Mouse (Mus musculus) MEL (cell line): Measurements from ENCODE around the gene Atp5e. TPM values are rescaled to one million over a fixed set of nuclear protein-coding genes. Genes with fewer than 3 reads are reported as not detected.

ENCODE experiments used
- DNase-seq: peaks from one replicate; pipeline ENCODE4 v3.0.0; 2011; ENCODE audit warnings: low read depth, low spot score
- H3K27ac ChIP-seq: 2 replicates; pipeline ENCODE4 v1.5.1; 2012; ENCODE audit warnings: low read depth, mild to moderate bottlenecking, control low read depth, low read length, moderate library complexity; ENCODE audit not compliant: control insufficient read depth
- H3K27me3 ChIP-seq, 2 experiments: fragments of 150-350 bp in 1 of 2; sonication (generic) in 1 of 2; 2 replicates each; pipeline ENCODE4 v1.6.1; 2012; ENCODE audit warnings: low read length in 2 of 2, mild to moderate bottlenecking in 2 of 2, improper control_type of control experiment in 1 of 2, moderate library complexity in 1 of 2; ENCODE audit not compliant: insufficient read depth in 2 of 2, control insufficient read depth in 1 of 2
- H3K36me3 ChIP-seq, 2 experiments: 2 replicates each; pipeline ENCODE4 v1.6.1; 2012 to 2014; ENCODE audit warnings: low read length in 2 of 2, improper control_type of control experiment in 1 of 2, inconsistent platforms in 1 of 2, mild to moderate bottlenecking in 1 of 2; ENCODE audit not compliant: insufficient read depth in 2 of 2, control insufficient read depth in 1 of 2
- H3K4me1 ChIP-seq, 2 experiments: fragments of 150-350 bp in 1 of 2; sonication (generic) in 1 of 2; 2 replicates each; pipeline ENCODE4 v1.6.1; 2012; ENCODE audit warnings: low read length in 2 of 2, improper control_type of control experiment in 1 of 2, mild to moderate bottlenecking in 1 of 2; ENCODE audit not compliant: insufficient read depth in 2 of 2, control insufficient read depth in 1 of 2
- H3K4me3 ChIP-seq, 2 experiments: fragments of 150-350 bp in 1 of 2; sonication (generic) in 1 of 2; 2 replicates each; pipeline ENCODE4 v1.5.1; 2012; ENCODE audit warnings: low read depth in 2 of 2, low read length in 2 of 2, mild to moderate bottlenecking in 2 of 2, moderate library complexity in 2 of 2, control low read depth in 1 of 2, improper control_type of control experiment in 1 of 2; ENCODE audit not compliant: control insufficient read depth in 1 of 2, insufficient read depth in 1 of 2
- H3K79me2 ChIP-seq: 2 replicates; pipeline ENCODE4 v1.6.1; 2012; ENCODE audit warnings: mild to moderate bottlenecking, low read length, moderate library complexity; ENCODE audit not compliant: control insufficient read depth, poor library complexity, insufficient read depth
- H3K9ac ChIP-seq: 2 replicates; pipeline ENCODE4 v1.6.1; 2012; ENCODE audit warnings: low read depth, mild to moderate bottlenecking, control low read depth, low read length, moderate library complexity; ENCODE audit not compliant: control insufficient read depth, poor library complexity, severe bottlenecking
- H3K9me3 ChIP-seq: fragments of 150-350 bp; sonication (generic); replicated peaks from 2 replicates; pipeline ENCODE4 v1.6.1; 2012; ENCODE audit warnings: mild to moderate bottlenecking, low read length, improper control_type of control experiment, moderate library complexity; ENCODE audit not compliant: insufficient read depth
- BHLHE40 ChIP-seq: IDR thresholded peaks from 2 replicates; pipeline ENCODE4 v1.6.1; 2012; ENCODE audit warnings: low read depth, mild to moderate bottlenecking, inconsistent platforms, low read length, improper control_type of control experiment, borderline replicate concordance
- ELF1 ChIP-seq: IDR thresholded peaks from 2 replicates; pipeline ENCODE4 v1.6.1; 2014; ENCODE audit warnings: low read depth, mild to moderate bottlenecking, inconsistent platforms, low read length, improper control_type of control experiment, moderate library complexity
- ETS1 ChIP-seq: IDR thresholded peaks from 2 replicates; pipeline ENCODE4 v1.6.1; 2012; ENCODE audit warnings: low read depth, mild to moderate bottlenecking, inconsistent platforms, low read length, improper control_type of control experiment, moderate library complexity
- GABPA ChIP-seq: IDR thresholded peaks from 2 replicates; pipeline ENCODE4 v1.6.1; 2012; ENCODE audit warnings: low read depth, mild to moderate bottlenecking, inconsistent platforms, low read length, improper control_type of control experiment, moderate library complexity
- GATA1 ChIP-seq: IDR thresholded peaks from 2 replicates; pipeline ENCODE4 v1.6.1; 2011; ENCODE audit warnings: low read depth, low read length, improper control_type of control experiment
- HCFC1 ChIP-seq: IDR thresholded peaks from 2 replicates; pipeline ENCODE4 v1.6.1; 2012; ENCODE audit warnings: low read depth, mild to moderate bottlenecking, inconsistent platforms, low read length, improper control_type of control experiment, moderate library complexity
- JUND ChIP-seq: IDR thresholded peaks from 2 replicates; pipeline ENCODE4 v1.6.1; 2011; ENCODE audit warnings: low read depth, mild to moderate bottlenecking, improper control_type of control experiment, low read length
- MAFK ChIP-seq: IDR thresholded peaks from 2 replicates; pipeline ENCODE4 v1.6.1; 2011; ENCODE audit warnings: low read depth, mild to moderate bottlenecking, low read length, improper control_type of control experiment, borderline replicate concordance
- MAZ ChIP-seq: IDR thresholded peaks from 2 replicates; pipeline ENCODE4 v1.6.1; 2012; ENCODE audit warnings: low read depth, mild to moderate bottlenecking, inconsistent platforms, low read length, improper control_type of control experiment
- MYB ChIP-seq: IDR thresholded peaks from 2 replicates; pipeline ENCODE4 v1.6.1; 2011; ENCODE audit warnings: mild to moderate bottlenecking, low read depth, low read length, improper control_type of control experiment
- MYC ChIP-seq: IDR thresholded peaks from 2 replicates; pipeline ENCODE4 v1.6.1; 2011; ENCODE audit warnings: low read depth, mild to moderate bottlenecking, low read length, improper control_type of control experiment, moderate library complexity
- NELFE ChIP-seq: IDR thresholded peaks from 2 replicates; pipeline ENCODE4 v1.6.1; 2011; ENCODE audit warnings: low read depth, low read length, improper control_type of control experiment
- POLR2A ChIP-seq, 2 experiments: IDR thresholded peaks; 2 replicates each; pipeline ENCODE4 v1.6.1; 2011 to 2012; ENCODE audit warnings: low read length in 2 of 2, mild to moderate bottlenecking in 2 of 2, control low read depth in 1 of 2, improper control_type of control experiment in 1 of 2, low read depth in 1 of 2, moderate library complexity in 1 of 2; ENCODE audit not compliant: control insufficient read depth in 1 of 2, insufficient read depth in 1 of 2, poor library complexity in 1 of 2
- POLR2AphosphoS2 ChIP-seq: IDR thresholded peaks from 2 replicates; pipeline ENCODE4 v1.6.1; 2011; ENCODE audit warnings: low read length, improper control_type of control experiment
- RAD21 ChIP-seq: IDR thresholded peaks from 2 replicates; pipeline ENCODE4 v1.6.1; 2011; ENCODE audit warnings: mild to moderate bottlenecking, low read depth, low read length, improper control_type of control experiment
- SIN3A ChIP-seq: IDR thresholded peaks from 2 replicates; pipeline ENCODE4 v1.6.1; 2012; ENCODE audit warnings: low read length, improper control_type of control experiment, inconsistent platforms
- TAL1 ChIP-seq: IDR thresholded peaks from 2 replicates; pipeline ENCODE4 v1.6.1; 2012; ENCODE audit warnings: mild to moderate bottlenecking, inconsistent platforms, low read length, moderate library complexity, mixed read lengths
- TBP ChIP-seq: IDR thresholded peaks from 2 replicates; pipeline ENCODE4 v1.8.0; 2011; ENCODE audit warnings: low read depth, low read length, improper control_type of control experiment
- UBTF ChIP-seq: IDR thresholded peaks from 2 replicates; pipeline ENCODE4 v1.6.1; 2012; ENCODE audit warnings: low read depth, mild to moderate bottlenecking, inconsistent platforms, low read length, improper control_type of control experiment, moderate library complexity, borderline replicate concordance; ENCODE audit not compliant: insufficient read depth
- USF2 ChIP-seq, 2 experiments: IDR thresholded peaks; 2 replicates each; pipeline ENCODE4 v1.6.1; 2011 to 2012; ENCODE audit warnings: improper control_type of control experiment in 2 of 2, low read length in 2 of 2, borderline replicate concordance in 1 of 2, inconsistent platforms in 1 of 2, low read depth in 1 of 2, mild to moderate bottlenecking in 1 of 2; ENCODE audit not compliant: insufficient read depth in 1 of 2
- ZC3H11A ChIP-seq: IDR thresholded peaks from 2 replicates; pipeline ENCODE4 v1.6.1; 2012; ENCODE audit warnings: low read depth, mild to moderate bottlenecking, inconsistent platforms, low read length, improper control_type of control experiment
- ZMIZ1 ChIP-seq: IDR thresholded peaks from 2 replicates; pipeline ENCODE4 v1.6.1; 2012; ENCODE audit warnings: low read depth, mild to moderate bottlenecking, inconsistent platforms, low read length, improper control_type of control experiment, moderate library complexity
- polyA plus RNA-seq, 2 experiments: library from polyadenylated mRNA; stranded (reverse) in 1 of 2; unstranded in 1 of 2; fragments of >175 nt in 1 of 2; fragments of >200 nt in 1 of 2; gene quantifications; 2 replicates each; pipeline versions ENCODE4 v1.2.1 to v1.2.4; 2012; ENCODE audit warnings: low replicate concordance in 2 of 2, low read depth in 1 of 2; ENCODE audit not compliant: insufficient read length in 2 of 2, insufficient read depth in 1 of 2, missing spikeins in 1 of 2
- total RNA-seq: library from RNA; depleted of rRNA; stranded (reverse); fragments of 300-350 nt; gene quantifications from 2 replicates; pipeline ENCODE4 v1.2.3, GENCODE M21; 2012

The Atp5e gene
- total and polyA plus RNA-seq, 3 experiments = 225 to 561 TPM; not detected in 1

- Histone ChIP-seq H3K27me3 (no peaks in the 10 kb centered on the region), H3K9ac (no peak overlapping the region), H3K4me1 (peaks cover under 1 to 10% of the 10 kb centered on the region in 2 experiments; a peak in 1 of 4 replicates), H3K79me2 (no peaks in the 10 kb centered on the region), H3K36me3 (peaks cover 0 to 1% of the 10 kb centered on the region in 2 experiments; a peak in 1 of 4 replicates), H3K9me3 (no peaks in the 10 kb centered on the region), H3K4me3 (no peak overlapping the region), H3K27ac (no peak overlapping the region)
- TF ChIP-seq TAL1 (no peak), GATA1 (no peak), USF2 (IDR thresholded peaks at IDR 0.05; ENCODE audit: borderline replicate concordance in 1 of 2, insufficient read depth in 1 of 2, low read depth in 1 of 2, low read length in 2 of 2) (no peak), RAD21 (no peak)
- DNase-seq = no peak
Measured at GRCm38 (mm10) chr2:174444359-174444758, 19.5 kb downstream of the Atp5e start.

- Histone ChIP-seq H3K27me3 (no peaks in the 10 kb centered on the region), H3K4me3 (no peak overlapping the region)
Measured at GRCm38 (mm10) chr2:174443046-174443445, 20.9 kb downstream of the Atp5e start.

GRCm38 (mm10) chr2:174442460-174442859 is 21.4 kb downstream of the Atp5e start:
- no peak overlapping the region for H3K9ac ChIP-seq
- H3K79me2 ChIP-seq = peaks cover 4% of the 10 kb centered on the region; the same call in 1 of the 2 replicates
- peaks cover 0 to 7% of the 10 kb centered on the region in 2 experiments; a peak in 2 of 4 replicates for H3K36me3 ChIP-seq
- H3K9me3 ChIP-seq = no peaks in the 10 kb centered on the region
- DNase-seq = no peak
- H3K27ac ChIP-seq = no peak overlapping the region
- no peak overlapping the region for H3K4me3 ChIP-seq
- H3K4me1 ChIP-seq = peaks cover 5 to 21% of the 10 kb centered on the region in 2 experiments; a peak in 3 of 4 replicates
- TF ChIP-seq POLR2AphosphoS2 (no peak), ZC3H11A (no peak), SIN3A (no peak), MYB (no peak), MYC (no peak), GABPA (no peak), HCFC1 (no peak), ELF1 (no peak), JUND (no peak), TBP (no peak), UBTF (no peak), TAL1 (no peak), BHLHE40 (no peak), ETS1 (no peak), MAZ (no peak), NELFE (no peak), MAFK (no peak)
- TF ChIP-seq, all 39 proteins: peak for 0
- no peaks in the 10 kb centered on the region for H3K27me3 ChIP-seq

More at GRCm38 (mm10) chr2:174443046-174443445, 20.9 kb downstream of the Atp5e start:
- no peak overlapping the region for H3K9ac ChIP-seq
- DNase-seq = no peak
- no peak for TF ChIP-seq ETS1
- TF ChIP-seq ZMIZ1 = no peak
- TF ChIP-seq POLR2A (IDR thresholded peaks at IDR 0.05; ENCODE audit: control insufficient read depth in 1 of 2, insufficient read depth in 1 of 2, low read depth in 1 of 2, low read length in 2 of 2, poor library complexity in 1 of 2) = no peak
- TF ChIP-seq NELFE = no peak
- H3K36me3 ChIP-seq = peaks cover 0 to 3% of the 10 kb centered on the region in 2 experiments; a peak in 1 of 4 replicates
- H3K79me2 ChIP-seq = peaks cover 3% of the 10 kb centered on the region; the same call in 1 of the 2 replicates
- H3K4me1 ChIP-seq = peaks cover 5 to 15% of the 10 kb centered on the region in 2 experiments; a peak in 3 of 4 replicates
- H3K27ac ChIP-seq = no peak overlapping the region
- no peaks in the 10 kb centered on the region for H3K9me3 ChIP-seq
